Mouse (Mus musculus) testis, adult 2 months (tissue): ENCODE results near the gene Taf6l. TPM values are rescaled to one million over a fixed set of nuclear protein-coding genes. Genes with fewer than 3 reads are reported as not detected.

Experiments used
- H3K27ac ChIP-seq: fragments of 200-500 bp; 2 replicates; pipeline ENCODE4 v1.5.1; 2012; ENCODE audit warnings: low read depth, low read length; ENCODE audit not compliant: control insufficient read depth, insufficient read depth
- H3K27me3 ChIP-seq: fragments of 200-500 bp; 2 replicates; pipeline ENCODE4 v1.6.1; 2012; ENCODE audit warnings: mild to moderate bottlenecking, low read length, moderate library complexity; ENCODE audit not compliant: control insufficient read depth, insufficient read depth
- H3K36me3 ChIP-seq: fragments of 200-500 bp; 2 replicates; pipeline ENCODE4 v1.6.1; 2012; ENCODE audit warnings: mild to moderate bottlenecking, low read length; ENCODE audit not compliant: control insufficient read depth, insufficient read depth
- H3K4me1 ChIP-seq: fragments of 200-500 bp; 2 replicates; pipeline ENCODE4 v1.6.1; 2012; ENCODE audit warnings: low read length; ENCODE audit not compliant: control insufficient read depth, insufficient read depth
- H3K4me3 ChIP-seq: fragments of 200-500 bp; 2 replicates; pipeline ENCODE4 v1.5.1; 2012; ENCODE audit warnings: low read depth, mild to moderate bottlenecking, low read length, moderate library complexity, mixed read lengths; ENCODE audit not compliant: control insufficient read depth
- CTCF ChIP-seq: fragments of 200-500 bp; IDR thresholded peaks from 2 replicates; pipeline ENCODE4 v1.5.1; 2012; ENCODE audit warnings: low read depth, mild to moderate bottlenecking, inconsistent platforms, low read length, moderate library complexity; ENCODE audit not compliant: control insufficient read depth, insufficient read depth, insufficient replicate concordance
- POLR2A ChIP-seq: fragments of 200-500 bp; IDR thresholded peaks from 2 replicates; pipeline ENCODE4 v1.6.1; 2012; ENCODE audit warnings: low read depth, mild to moderate bottlenecking, inconsistent platforms, low read length, moderate library complexity; ENCODE audit not compliant: control insufficient read depth
- polyA plus RNA-seq: library from polyadenylated mRNA; depleted of rRNA; stranded (reverse); fragments of >200 nt; gene quantifications from 2 replicates; pipeline ENCODE4 v1.2.3, GENCODE M21; 2012

Gene Taf6l
- polyA plus RNA-seq, 1 experiment = 28.1 TPM

- no peaks in the 10 kb centered on the region for H3K36me3 ChIP-seq
- peak; percentile 19; the same call in 1 of the 2 replicates for TF ChIP-seq POLR2A
- TF ChIP-seq CTCF = no peak
- no peak overlapping the region for H3K27ac ChIP-seq
- H3K4me1 ChIP-seq = peaks cover 7% of the 10 kb centered on the region
- H3K4me3 ChIP-seq = peak overlapping the region; percentile 98
- no peaks in the 10 kb centered on the region for H3K27me3 ChIP-seq
These were observed 17.9 kb upstream of the Taf6l start for GRCm38 (mm10) chr19:8803879-8804660.

GRCm38 (mm10) chr19:8803204-8803780 lies 17.1 kb upstream of the Taf6l start:
- Histone ChIP-seq H3K4me3 (peak overlapping the region; percentile 98), H3K27ac (peak overlapping the region; percentile 98), H3K27me3 (no peaks in the 10 kb centered on the region), H3K4me1 (peaks cover 7% of the 10 kb centered on the region), H3K36me3 (no peaks in the 10 kb centered on the region)
- TF ChIP-seq POLR2A (no peak), CTCF (no peak)

- TF ChIP-seq POLR2A = peak; percentile 55
- TF ChIP-seq CTCF = no peak
These were observed 16.1 kb upstream of the Taf6l start, which contains the start of gene Zbtb3 for GRCm38 (mm10) chr19:8802130-8802821. TSS of gene Zbtb3 (plus strand) at chr19:8802555.

GRCm38 (mm10) chr19:8798947-8799315 lies 12.7 kb upstream of the Taf6l start:
- H3K4me3 ChIP-seq = no peak overlapping the region
- TF ChIP-seq POLR2A (no peak), CTCF (no peak)
- peaks cover 7% of the 10 kb centered on the region for H3K4me1 ChIP-seq

More at GRCm38 (mm10) chr19:8802130-8802821, 16.1 kb upstream of the Taf6l start, which contains the start of gene Zbtb3:
- Histone ChIP-seq H3K36me3 (no peaks in the 10 kb centered on the region), H3K27ac (peak within 1 kb of the TSS; percentile 98), H3K4me3 (peak within 1 kb of the TSS; percentile 98), H3K27me3 (no peaks in the 10 kb centered on the region), H3K4me1 (peaks cover 7% of the 10 kb centered on the region)

GRCm38 (mm10) chr19:8798264-8798946 lies 12.2 kb upstream of the Taf6l start, which contains the start of gene Polr2g:
TSS of gene Polr2g (minus strand) at chr19:8798577.
- Histone ChIP-seq H3K4me3 (peak within 1 kb of the TSS; percentile 88), H3K27me3 (no peaks in the 10 kb centered on the region), H3K4me1 (peaks cover 7% of the 10 kb centered on the region), H3K27ac (peak within 1 kb of the TSS; percentile 76), H3K36me3 (peaks cover 3% of the 10 kb centered on the region; the same call in 1 of the 2 replicates)
- no peak for TF ChIP-seq CTCF
- TF ChIP-seq POLR2A = peak; percentile 79

More at GRCm38 (mm10) chr19:8798947-8799315, 12.7 kb upstream of the Taf6l start:
- H3K27ac ChIP-seq = no peak overlapping the region
- no peaks in the 10 kb centered on the region for H3K27me3 ChIP-seq
- peaks cover 2% of the 10 kb centered on the region; the same call in 1 of the 2 replicates for H3K36me3 ChIP-seq

GRCm38 (mm10) chr19:8790171-8790570 lies 4.0 kb upstream of the Taf6l start:
- no peak overlapping the region for H3K4me3 ChIP-seq
- peaks cover 9% of the 10 kb centered on the region for H3K4me1 ChIP-seq
- TF ChIP-seq POLR2A (no peak), CTCF (no peak)
- no peaks in the 10 kb centered on the region for H3K27me3 ChIP-seq
- no peak overlapping the region for H3K27ac ChIP-seq
- H3K36me3 ChIP-seq = peaks cover 3% of the 10 kb centered on the region; the same call in 1 of the 2 replicates
